Mouse (Mus musculus): ENCODE measurements around the gene Prmt7. TPM values are rescaled to one million over a fixed set of nuclear protein-coding genes. Genes with fewer than 3 reads are reported as not detected.
"Not testable (repeated sequence)": the region's sequence is repeated elsewhere in the genome, so short reads cannot be mapped to it uniquely, and the experiment has no call there.

Prmt7 gene
- polyA plus RNA-seq, 1 experiment: 12.9 TPM

DNA sequence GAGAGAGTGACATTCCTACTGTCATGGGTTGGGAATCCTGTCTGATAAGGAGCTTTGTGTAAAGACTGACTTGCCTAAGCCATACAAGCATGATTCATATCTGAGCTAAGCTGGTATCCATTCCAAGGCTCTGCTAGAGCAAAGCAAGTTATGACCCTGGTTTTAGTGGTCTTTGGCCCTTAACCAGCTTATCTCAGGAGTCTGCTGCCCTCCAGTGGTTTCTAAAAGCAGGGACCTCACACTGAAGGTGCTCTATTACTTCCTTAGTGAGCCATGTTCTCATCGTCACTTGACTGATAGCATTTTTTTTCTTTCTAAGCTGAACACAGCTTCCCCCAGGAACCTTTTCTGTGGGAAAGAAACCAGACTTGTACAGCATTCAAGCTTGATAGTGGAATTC is 12.0 kb upstream of the Prmt7 start:
- 18% methylated on average over 1 of the region's 1 CpGs for WGBS
- no peak overlapping the region for H3K27ac ChIP-seq (ENCODE audit: control insufficient read depth, insufficient read depth, low read depth, low read length, poor library complexity)
- H3K4me1 ChIP-seq (ENCODE audit: control insufficient read depth, insufficient read depth, low read length): no peaks in the 10 kb centered on the region
- H3K4me3 ChIP-seq (replicated peaks; ENCODE audit: control insufficient read depth, low read depth, low read length): no peak overlapping the region
- TF ChIP-seq POLR2A (IDR thresholded peaks at IDR 0.05; ENCODE audit: borderline replicate concordance, control insufficient read depth, low read depth, low read length) (no peak), CTCF (IDR thresholded peaks at IDR 0.05; ENCODE audit: control insufficient read depth, insufficient read depth, low read length) (peak; percentile 26; the same call in 1 of the 2 replicates)

- WGBS: 92% methylated on average over 3 of the region's 3 CpGs
- not testable (repeated sequence) for H3K4me3 ChIP-seq (replicated peaks; ENCODE audit: control insufficient read depth, low read depth, low read length); H3K27ac ChIP-seq (ENCODE audit: control insufficient read depth, insufficient read depth, low read depth, low read length, poor library complexity); H3K4me1 ChIP-seq (ENCODE audit: control insufficient read depth, insufficient read depth, low read length)
Observed at GRCm38 (mm10) chr8:106199596-106199995, 11.1 kb upstream of the Prmt7 start.

- Histone ChIP-seq H3K4me1 (ENCODE audit: control insufficient read depth, insufficient read depth, low read length) (no peaks in the 10 kb centered on the region), H3K4me3 (replicated peaks; ENCODE audit: control insufficient read depth, low read depth, low read length) (peak overlapping the region; percentile 93), H3K27ac (ENCODE audit: control insufficient read depth, insufficient read depth, low read depth, low read length, poor library complexity) (peak overlapping the region; percentile 88)
- TF ChIP-seq POLR2A (IDR thresholded peaks at IDR 0.05; ENCODE audit: borderline replicate concordance, control insufficient read depth, low read depth, low read length) (no peak), CTCF (IDR thresholded peaks at IDR 0.05; ENCODE audit: control insufficient read depth, insufficient read depth, low read length) (no peak)
- under 1% methylated on average over 35 of the region's 35 CpGs for WGBS
Observed at GRCm38 (mm10) chr8:106210035-106210731, 553 bp upstream of the Prmt7 start.

DNA sequence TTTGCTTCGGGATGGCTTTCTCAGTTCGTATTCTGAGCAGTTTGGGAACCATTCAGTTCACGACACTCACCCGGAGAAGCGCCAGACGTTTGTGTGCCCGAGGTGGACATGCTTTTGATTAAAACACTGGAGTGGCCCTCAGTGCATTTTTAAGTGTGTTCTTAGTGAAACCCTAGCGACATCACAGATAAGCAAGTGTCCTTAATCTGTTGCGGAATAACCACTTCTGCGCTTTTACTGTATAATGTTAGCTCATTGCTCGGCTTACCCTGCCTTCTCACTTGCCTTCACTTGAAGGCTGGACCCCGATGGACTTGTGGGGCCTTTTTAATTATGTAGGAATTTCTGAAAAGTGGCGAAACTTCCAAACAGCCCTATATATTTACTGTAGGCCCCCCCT is 685 bp downstream of the Prmt7 start:
- Histone ChIP-seq H3K4me3 (replicated peaks; ENCODE audit: control insufficient read depth, low read depth, low read length) (peak overlapping the region; percentile 93), H3K27ac (ENCODE audit: control insufficient read depth, insufficient read depth, low read depth, low read length, poor library complexity) (peak overlapping the region; percentile 88), H3K4me1 (ENCODE audit: control insufficient read depth, insufficient read depth, low read length) (no peaks in the 10 kb centered on the region)
- WGBS: 3% methylated on average over 13 of the region's 13 CpGs
- TF ChIP-seq CTCF (IDR thresholded peaks at IDR 0.05; ENCODE audit: control insufficient read depth, insufficient read depth, low read length) (no peak), POLR2A (IDR thresholded peaks at IDR 0.05; ENCODE audit: borderline replicate concordance, control insufficient read depth, low read depth, low read length) (no peak)

- Histone ChIP-seq H3K27ac (ENCODE audit: control insufficient read depth, insufficient read depth, low read depth, low read length, poor library complexity) (no peak overlapping the region), H3K4me3 (replicated peaks; ENCODE audit: control insufficient read depth, low read depth, low read length) (no peak overlapping the region), H3K4me1 (ENCODE audit: control insufficient read depth, insufficient read depth, low read length) (no peaks in the 10 kb centered on the region)
- no peak for TF ChIP-seq CTCF (IDR thresholded peaks at IDR 0.05; ENCODE audit: control insufficient read depth, insufficient read depth, low read length)
- TF ChIP-seq POLR2A (IDR thresholded peaks at IDR 0.05; ENCODE audit: borderline replicate concordance, control insufficient read depth, low read depth, low read length): no peak
- 83% methylated on average over 3 of the region's 3 CpGs for WGBS
Observed at GRCm38 (mm10) chr8:106213959-106214358, 3.2 kb downstream of the Prmt7 start.

DNA sequence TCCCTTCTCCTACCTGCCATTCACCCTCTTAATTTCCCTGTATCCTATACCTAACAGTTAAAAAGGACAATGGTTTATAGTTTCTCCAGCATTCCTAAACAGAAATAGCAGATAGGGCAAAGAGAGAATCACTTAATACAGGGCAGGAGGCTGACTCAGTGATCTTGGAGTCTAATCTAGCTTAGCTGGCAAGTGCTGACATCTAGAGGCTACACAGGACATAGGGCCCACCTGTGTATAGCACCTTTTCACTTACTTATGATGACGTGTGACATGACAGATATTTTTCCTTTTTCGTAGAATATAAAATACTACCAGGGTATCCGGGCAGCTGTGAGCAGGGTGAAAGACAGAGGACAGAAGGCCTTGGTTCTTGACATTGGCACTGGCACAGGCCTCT is 8.9 kb downstream of the Prmt7 start:
- no peak for TF ChIP-seq POLR2A (IDR thresholded peaks at IDR 0.05; ENCODE audit: borderline replicate concordance, control insufficient read depth, low read depth, low read length)
- TF ChIP-seq CTCF (IDR thresholded peaks at IDR 0.05; ENCODE audit: control insufficient read depth, insufficient read depth, low read length): no peak

GRCm38 (mm10) chr8:106226589-106226988 is 15.9 kb downstream of the Prmt7 start:
- TF ChIP-seq POLR2A (IDR thresholded peaks at IDR 0.05; ENCODE audit: borderline replicate concordance, control insufficient read depth, low read depth, low read length) (no peak), CTCF (IDR thresholded peaks at IDR 0.05; ENCODE audit: control insufficient read depth, insufficient read depth, low read length) (peak; percentile 54)
- Histone ChIP-seq H3K27ac (ENCODE audit: control insufficient read depth, insufficient read depth, low read depth, low read length, poor library complexity) (no peak overlapping the region), H3K4me3 (replicated peaks; ENCODE audit: control insufficient read depth, low read depth, low read length) (no peak overlapping the region), H3K4me1 (ENCODE audit: control insufficient read depth, insufficient read depth, low read length) (no peaks in the 10 kb centered on the region)
- WGBS: 47% methylated on average over 9 of the region's 9 CpGs

More for the DNA sequence above, 8.9 kb downstream of the Prmt7 start:
- 88% methylated on average over 3 of the region's 3 CpGs for WGBS
- no peak overlapping the region for H3K4me3 ChIP-seq (replicated peaks; ENCODE audit: control insufficient read depth, low read depth, low read length)
- no peaks in the 10 kb centered on the region for H3K4me1 ChIP-seq (ENCODE audit: control insufficient read depth, insufficient read depth, low read length)
- H3K27ac ChIP-seq (ENCODE audit: control insufficient read depth, insufficient read depth, low read depth, low read length, poor library complexity): no peak overlapping the region

DNA sequence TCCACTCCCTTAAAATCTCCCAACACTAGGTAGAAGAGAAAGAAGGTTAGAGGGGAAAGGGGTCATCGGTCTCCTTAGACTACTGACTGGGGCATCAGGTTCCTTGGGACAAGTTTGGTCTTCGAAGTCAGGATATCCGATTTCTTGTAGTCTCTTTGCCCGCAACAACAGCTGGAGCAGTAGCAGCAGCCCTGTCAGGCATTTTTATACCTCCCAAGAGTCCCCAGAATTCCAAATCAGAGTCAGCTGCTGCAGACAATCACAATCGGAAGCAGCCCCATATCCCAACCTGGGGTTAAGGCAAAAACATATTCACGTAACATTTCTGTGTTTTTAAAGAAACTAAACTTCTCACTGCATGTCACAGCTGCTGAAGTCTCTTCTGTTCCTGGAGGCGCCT is 20.8 kb downstream of the Prmt7 start:
- H3K4me1 ChIP-seq (ENCODE audit: control insufficient read depth, insufficient read depth, low read length): no peaks in the 10 kb centered on the region

DNA sequence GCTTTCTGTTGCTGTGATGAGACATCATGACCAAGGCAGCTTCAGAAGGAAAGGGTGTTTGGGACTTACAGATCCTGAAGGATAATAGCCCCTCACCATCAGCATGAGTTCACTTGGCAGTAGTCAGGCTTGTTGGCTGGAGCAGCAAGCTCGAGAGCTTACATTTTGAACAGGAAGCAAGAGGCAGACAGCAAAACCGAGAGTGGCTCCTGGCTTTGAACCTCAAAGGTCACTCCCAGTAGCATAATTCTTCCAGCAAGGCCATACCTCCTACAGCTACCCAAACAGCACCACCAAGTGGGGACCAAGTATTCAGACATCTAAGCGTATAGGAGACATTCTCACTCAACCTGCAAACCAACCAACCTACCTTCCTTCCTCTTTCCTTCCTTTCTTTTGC is 22.0 kb downstream of the Prmt7 start:
- no peaks in the 10 kb centered on the region for H3K4me1 ChIP-seq (ENCODE audit: control insufficient read depth, insufficient read depth, low read length)
- H3K27ac ChIP-seq (ENCODE audit: control insufficient read depth, insufficient read depth, low read depth, low read length, poor library complexity): no peak overlapping the region
- H3K4me3 ChIP-seq (replicated peaks; ENCODE audit: control insufficient read depth, low read depth, low read length): no peak overlapping the region
- TF ChIP-seq CTCF (IDR thresholded peaks at IDR 0.05; ENCODE audit: control insufficient read depth, insufficient read depth, low read length): no peak
- TF ChIP-seq POLR2A (IDR thresholded peaks at IDR 0.05; ENCODE audit: borderline replicate concordance, control insufficient read depth, low read depth, low read length): no peak
- 75% methylated on average over 3 of the region's 3 CpGs for WGBS

More for the DNA sequence above, 20.8 kb downstream of the Prmt7 start:
- Histone ChIP-seq H3K27ac (ENCODE audit: control insufficient read depth, insufficient read depth, low read depth, low read length, poor library complexity) (no peak overlapping the region), H3K4me3 (replicated peaks; ENCODE audit: control insufficient read depth, low read depth, low read length) (no peak overlapping the region)
- TF ChIP-seq POLR2A (IDR thresholded peaks at IDR 0.05; ENCODE audit: borderline replicate concordance, control insufficient read depth, low read depth, low read length): no peak
- no peak for TF ChIP-seq CTCF (IDR thresholded peaks at IDR 0.05; ENCODE audit: control insufficient read depth, insufficient read depth, low read length)
- 84% methylated on average over 7 of the region's 7 CpGs for WGBS

Data from bone marrow, adult 2 months (tissue).